Mouse (Mus musculus): ENCODE results near the gene Dnttip1.

DNA sequence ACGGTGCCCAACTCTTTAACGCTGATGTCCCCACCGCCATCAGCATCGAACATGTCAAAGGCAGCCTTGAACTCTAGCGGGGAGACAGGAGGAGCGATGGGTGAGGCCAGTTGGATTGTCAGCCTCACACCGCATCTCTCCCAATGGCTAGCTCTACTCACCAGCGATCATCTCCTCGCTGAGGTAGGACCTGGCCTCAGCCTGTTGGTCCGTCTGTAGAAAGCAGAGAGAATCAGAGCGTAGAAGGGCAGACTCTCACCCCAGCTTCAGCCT, 32.2 kb downstream of the Dnttip1 start:
- TF ChIP-seq EP300 (IDR thresholded peaks at IDR 0.05; ENCODE audit: low read depth in 1 of 2, low read length in 2 of 2) (no peak), CTCF (IDR thresholded peaks at IDR 0.05 in 2 of 3, conservative IDR thresholded peaks at IDR 0.05 in 1 of 3; ENCODE audit: control insufficient read depth in 1 of 3, insufficient read depth in 1 of 3, low read depth in 2 of 3, low read length in 3 of 3, poor library complexity in 1 of 3, severe bottlenecking in 1 of 3) (no peak), GATA1 (IDR thresholded peaks at IDR 0.05; ENCODE audit: low read depth, low read length) (no peak), RCOR1 (IDR thresholded peaks at IDR 0.05; ENCODE audit: low read depth, low read length) (no peak), MYC (IDR thresholded peaks at IDR 0.05; ENCODE audit: low read depth, low read length) (no peak), MAFK (IDR thresholded peaks at IDR 0.05; ENCODE audit: borderline replicate concordance, low read depth, low read length) (no peak), GABPA (IDR thresholded peaks at IDR 0.05; ENCODE audit: low read depth, low read length) (no peak), BHLHE40 (IDR thresholded peaks at IDR 0.05; ENCODE audit: borderline replicate concordance, low read depth, low read length) (no peak), ZMIZ1 (IDR thresholded peaks at IDR 0.05; ENCODE audit: low read depth, low read length) (no peak), POLR2AphosphoS2 (IDR thresholded peaks at IDR 0.05; ENCODE audit: low read length) (no peak), TCF12 (IDR thresholded peaks at IDR 0.05; ENCODE audit: low read depth, low read length) (no peak), ELF1 (IDR thresholded peaks at IDR 0.05; ENCODE audit: low read depth, low read length) (no peak), HCFC1 (IDR thresholded peaks at IDR 0.05; ENCODE audit: low read depth, low read length) (no peak), POLR2A (IDR thresholded peaks at IDR 0.05; ENCODE audit: control insufficient read depth in 1 of 2, insufficient read depth in 1 of 2, low read depth in 1 of 2, low read length in 2 of 2, poor library complexity in 1 of 2) (no peak)

All from MEL (cell line).